Mouse (Mus musculus) lung, embryonic 16.5 days (tissue): ENCODE results near the gene Dock2. TPM values are rescaled to one million over a fixed set of nuclear protein-coding genes. Genes with fewer than 3 reads are reported as not detected.

ENCODE experiments used
- ATAC-seq: fragments of 200-750 bp; cut with Nextera tagmentation; 2 replicates; pipeline ENCODE4 v1.8.0; 2017; ENCODE audit warnings: low read depth, mild to moderate bottlenecking, moderate library complexity
- H3K27ac ChIP-seq: fragments of 300-500 bp; sonication (generic); 2 replicates; pipeline ENCODE4 v1.5.1; 2014; ENCODE audit warnings: mild to moderate bottlenecking, control low read depth, low read length
- H3K27me3 ChIP-seq: fragments of 300-500 bp; sonication (generic); 2 replicates; pipeline ENCODE4 v1.6.1; 2014; ENCODE audit warnings: low read depth, low read length, mixed read lengths; ENCODE audit not compliant: control insufficient read depth, insufficient read depth
- H3K36me3 ChIP-seq: fragments of 300-500 bp; sonication (generic); 2 replicates; pipeline ENCODE4 v1.6.1; 2014; ENCODE audit warnings: low read length; ENCODE audit not compliant: control insufficient read depth, insufficient read depth
- H3K4me1 ChIP-seq: fragments of 300-500 bp; sonication (generic); replicated peaks from 2 replicates; pipeline ENCODE4 v1.6.1; 2014; ENCODE audit warnings: low read length, mixed read lengths; ENCODE audit not compliant: control insufficient read depth, insufficient read depth
- H3K4me2 ChIP-seq: fragments of 300-500 bp; sonication (generic); 2 replicates; pipeline ENCODE4 v1.6.1; 2014; ENCODE audit warnings: low read depth, low read length, control low read depth
- H3K4me3 ChIP-seq: fragments of 300-500 bp; sonication (generic); 2 replicates; pipeline ENCODE4 v1.5.1; 2014; ENCODE audit warnings: mild to moderate bottlenecking, low read length, control low read depth
- H3K9ac ChIP-seq: fragments of 300-500 bp; sonication (generic); 2 replicates; pipeline ENCODE4 v1.6.1; 2014; ENCODE audit warnings: low read length, control low read depth
- H3K9me3 ChIP-seq: fragments of 300-500 bp; sonication (generic); 2 replicates; pipeline ENCODE4 v1.6.1; 2016; ENCODE audit warnings: low read length; ENCODE audit not compliant: control insufficient read depth
- WGBS: fragments of 180-500 bp; shearing (Covaris S2); extraction: QIAGEN DNeasy Blood & Tissue Kit; methylation state at CpG from one replicate; pipeline ENCODE4 v1.1.7; 2014; 5-methylcytosine and 5-hydroxymethylcytosine counted together
- polyA plus RNA-seq: library from polyadenylated mRNA; unstranded; fragments of >200 nt; fragmentation: Nextera tagmentation; extraction: Ambion mirVana; gene quantifications from 2 replicates; pipeline ENCODE4 v1.2.1, GENCODE M21; 2015

The Dock2 gene
- polyA plus RNA-seq, 1 experiment from 2014 or later = 1.9 TPM

DNA sequence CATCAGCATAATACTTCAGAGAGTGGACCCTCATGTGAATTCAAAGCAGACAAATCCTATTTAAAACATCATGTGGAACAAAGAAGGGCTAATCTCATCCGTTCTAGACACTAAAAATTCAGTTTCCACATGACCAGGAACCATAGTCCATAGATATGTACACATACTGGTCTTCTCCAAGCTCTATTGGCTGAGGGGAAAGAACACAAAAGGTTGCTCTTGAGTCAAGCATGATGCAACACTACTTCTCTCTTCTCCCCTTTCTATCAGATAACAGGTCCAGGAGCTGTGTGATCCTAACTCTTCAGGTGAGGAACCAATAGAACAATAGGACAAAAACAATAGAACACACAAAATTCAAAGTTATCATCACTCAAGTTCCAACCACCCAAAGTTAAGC is 42.6 kb downstream of the Dock2 start:
- WGBS = 63% methylated on average over 1 of the region's 1 CpGs
- no peaks in the 10 kb centered on the region for H3K36me3 ChIP-seq

DNA sequence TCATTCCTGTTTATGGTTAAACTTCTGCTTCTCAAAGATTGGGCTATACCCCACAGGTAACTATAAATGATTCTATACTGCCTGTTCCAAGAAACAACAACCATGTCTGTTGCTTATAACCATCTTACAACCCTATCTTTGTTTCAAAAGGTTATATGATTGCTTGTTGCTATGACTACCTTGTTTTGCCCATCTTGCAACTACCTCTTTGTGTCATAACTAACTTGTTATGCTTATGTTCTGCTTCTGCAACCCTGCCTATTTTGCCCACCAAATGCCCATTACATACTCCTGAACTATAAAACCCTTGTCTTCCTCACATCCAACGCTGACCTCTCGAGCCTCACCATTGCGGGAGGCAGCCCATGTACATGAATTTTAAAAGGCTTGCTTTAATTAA is 43.9 kb downstream of the Dock2 start:
- H3K4me1 ChIP-seq = no peaks in the 10 kb centered on the region
- H3K9me3 ChIP-seq = no peaks in the 10 kb centered on the region
- H3K27ac ChIP-seq = no peak overlapping the region
- WGBS = 94% methylated on average over 3 of the region's 3 CpGs
- no peak overlapping the region for H3K4me2 ChIP-seq
- no peak for ATAC-seq
- no peak overlapping the region for H3K4me3 ChIP-seq
- no peaks in the 10 kb centered on the region for H3K36me3 ChIP-seq
- no peak overlapping the region for H3K9ac ChIP-seq
- H3K27me3 ChIP-seq = no peaks in the 10 kb centered on the region

More for the DNA sequence above, 42.6 kb downstream of the Dock2 start:
- Histone ChIP-seq H3K9ac (no peak overlapping the region), H3K4me3 (no peak overlapping the region), H3K27me3 (no peaks in the 10 kb centered on the region), H3K4me2 (no peak overlapping the region), H3K9me3 (no peaks in the 10 kb centered on the region), H3K4me1 (no peaks in the 10 kb centered on the region), H3K27ac (no peak overlapping the region)
- no peak for ATAC-seq

DNA sequence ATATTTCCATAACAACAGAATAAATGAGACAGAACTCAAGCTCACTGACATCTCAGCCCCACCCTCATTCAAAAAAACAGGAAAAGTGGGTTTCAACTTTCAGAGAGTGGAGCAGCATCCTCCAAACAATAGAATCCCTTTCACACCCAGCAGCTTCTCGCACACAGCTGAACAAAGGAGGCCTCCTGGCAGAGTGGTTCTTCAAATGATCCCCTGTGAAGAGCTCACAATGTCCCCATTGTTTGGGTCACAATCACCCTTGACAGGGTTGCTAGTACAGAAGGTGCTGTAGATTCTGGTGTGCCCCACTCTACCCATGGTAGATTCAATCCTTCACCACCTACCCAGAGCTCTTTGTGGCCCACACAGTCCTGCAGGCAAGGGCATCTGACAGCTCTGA is 44.7 kb downstream of the Dock2 start:
- Histone ChIP-seq H3K27me3 (no peaks in the 10 kb centered on the region), H3K4me2 (no peak overlapping the region), H3K9ac (no peak overlapping the region), H3K27ac (no peak overlapping the region), H3K36me3 (no peaks in the 10 kb centered on the region), H3K9me3 (no peaks in the 10 kb centered on the region), H3K4me3 (no peak overlapping the region), H3K4me1 (no peaks in the 10 kb centered on the region)
- no peak for ATAC-seq
- WGBS = 50% methylated on average over 1 of the region's 1 CpGs

DNA sequence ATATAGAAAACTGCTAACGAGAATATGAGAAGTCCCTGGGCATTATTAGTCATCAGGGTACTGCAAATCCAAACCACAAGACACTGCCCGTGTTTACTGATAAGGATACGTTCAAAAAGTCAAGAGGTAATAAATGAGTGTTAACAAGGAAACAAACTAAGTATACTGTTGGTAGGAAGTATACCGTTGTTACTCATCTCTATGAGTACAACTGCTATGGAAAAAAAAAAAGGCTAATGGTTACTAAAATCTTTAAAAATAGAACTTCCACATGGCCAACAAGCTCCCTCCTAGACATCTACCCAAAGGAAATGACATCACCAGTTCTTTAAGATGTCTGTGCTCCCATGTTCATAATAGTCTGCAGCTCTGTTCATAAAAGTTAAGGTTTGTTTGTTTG is 46.5 kb downstream of the Dock2 start:
- ATAC-seq = no peak
- H3K27ac ChIP-seq = no peak overlapping the region
- H3K4me3 ChIP-seq = no peak overlapping the region
- H3K36me3 ChIP-seq = no peaks in the 10 kb centered on the region
- H3K4me1 ChIP-seq = no peaks in the 10 kb centered on the region
- WGBS = 66% methylated on average over 4 of the region's 4 CpGs
- H3K9ac ChIP-seq = no peak overlapping the region
- H3K9me3 ChIP-seq = no peaks in the 10 kb centered on the region
- H3K4me2 ChIP-seq = no peak overlapping the region
- H3K27me3 ChIP-seq = no peaks in the 10 kb centered on the region

DNA sequence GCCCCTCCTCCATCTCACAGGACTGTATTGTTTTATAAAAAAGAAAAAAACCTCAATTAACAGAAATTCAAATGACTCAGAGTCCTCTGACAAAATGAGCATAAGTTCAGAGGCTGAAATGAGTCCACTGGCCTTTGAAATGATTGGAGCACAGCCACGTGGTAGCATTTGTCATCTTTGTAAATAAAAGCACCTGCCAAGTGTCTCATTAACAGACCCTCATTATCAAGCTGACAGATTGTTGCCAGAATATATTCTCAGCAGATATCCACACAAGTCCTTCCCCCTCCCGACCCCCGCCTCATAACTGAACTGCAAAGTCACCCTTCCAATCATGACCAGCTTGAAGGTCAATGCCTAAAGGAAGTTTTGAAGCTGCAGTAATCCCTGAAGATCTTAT is 49.7 kb downstream of the Dock2 start:
- no peak overlapping the region for H3K27ac ChIP-seq
- whole genome bisulfite sequencing = 45% methylated on average over 3 of the region's 3 CpGs
- no peak for ATAC-seq

DNA sequence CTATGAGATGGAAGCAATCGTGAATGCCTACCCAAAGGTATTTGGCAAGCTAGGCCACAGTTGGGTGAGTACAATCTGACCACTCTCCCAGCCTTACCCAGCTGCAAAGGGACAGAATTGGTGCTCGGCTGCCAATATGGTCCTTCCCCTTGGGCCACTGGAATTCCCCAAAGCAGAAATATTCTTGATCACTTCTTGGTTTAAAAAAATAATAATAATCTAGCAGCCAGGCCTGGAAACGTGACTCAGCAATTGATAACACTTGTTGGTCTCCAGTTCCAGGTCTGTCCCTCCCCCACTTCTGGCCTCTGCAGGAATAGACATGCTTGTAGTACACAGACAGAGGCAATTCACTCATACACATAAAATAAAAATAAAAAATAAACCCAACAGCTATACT is 56.2 kb downstream of the Dock2 start:
- no peaks in the 10 kb centered on the region for H3K36me3 ChIP-seq
- WGBS = 60% methylated on average over 3 of the region's 3 CpGs
- ATAC-seq = no peak
- no peaks in the 10 kb centered on the region for H3K4me1 ChIP-seq
- no peak overlapping the region for H3K4me3 ChIP-seq
- no peak overlapping the region for H3K9ac ChIP-seq
- H3K27me3 ChIP-seq = no peaks in the 10 kb centered on the region
- no peak overlapping the region for H3K27ac ChIP-seq
- no peak overlapping the region for H3K4me2 ChIP-seq
- H3K9me3 ChIP-seq = no peaks in the 10 kb centered on the region

More for the DNA sequence above, 49.7 kb downstream of the Dock2 start:
- H3K36me3 ChIP-seq = no peaks in the 10 kb centered on the region
- no peaks in the 10 kb centered on the region for H3K27me3 ChIP-seq
- H3K4me1 ChIP-seq = no peaks in the 10 kb centered on the region
- H3K4me2 ChIP-seq = no peak overlapping the region
- H3K9ac ChIP-seq = no peak overlapping the region
- no peaks in the 10 kb centered on the region for H3K9me3 ChIP-seq
- no peak overlapping the region for H3K4me3 ChIP-seq

DNA sequence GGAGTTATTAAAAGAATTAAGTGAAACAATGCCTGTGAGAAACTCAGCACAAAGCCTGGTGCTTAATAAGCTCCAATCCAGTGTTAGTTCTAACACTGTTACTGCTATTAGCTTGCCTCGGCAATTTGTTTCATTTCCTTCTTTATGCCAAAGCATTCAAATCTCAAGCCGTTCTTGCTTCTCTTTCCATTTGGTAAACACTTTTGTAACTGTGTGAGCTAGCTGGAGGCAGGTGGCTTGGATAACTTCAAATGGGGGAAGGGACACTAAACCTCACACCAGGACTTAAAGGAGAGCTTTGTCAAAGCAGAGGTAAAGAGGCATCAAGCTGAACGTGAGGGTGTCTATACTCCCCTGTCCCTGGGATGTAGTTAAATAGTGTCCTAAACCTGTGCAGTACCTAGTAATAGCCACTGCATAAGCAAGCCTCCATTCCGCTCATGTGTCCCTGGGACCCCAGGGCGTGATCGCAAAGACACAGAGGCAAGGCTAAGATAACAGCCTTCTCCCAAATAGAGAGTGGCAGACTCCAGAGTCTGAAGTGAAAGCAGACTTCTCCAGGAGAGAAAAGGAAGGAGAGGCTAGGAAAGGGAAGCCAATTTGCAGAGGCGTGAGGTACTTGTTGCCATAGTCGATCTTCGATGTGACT is 56.9 kb downstream of the Dock2 start:
- 82% methylated on average over 9 of the region's 9 CpGs for WGBS
- no peak for ATAC-seq
- no peak overlapping the region for H3K4me3 ChIP-seq

DNA sequence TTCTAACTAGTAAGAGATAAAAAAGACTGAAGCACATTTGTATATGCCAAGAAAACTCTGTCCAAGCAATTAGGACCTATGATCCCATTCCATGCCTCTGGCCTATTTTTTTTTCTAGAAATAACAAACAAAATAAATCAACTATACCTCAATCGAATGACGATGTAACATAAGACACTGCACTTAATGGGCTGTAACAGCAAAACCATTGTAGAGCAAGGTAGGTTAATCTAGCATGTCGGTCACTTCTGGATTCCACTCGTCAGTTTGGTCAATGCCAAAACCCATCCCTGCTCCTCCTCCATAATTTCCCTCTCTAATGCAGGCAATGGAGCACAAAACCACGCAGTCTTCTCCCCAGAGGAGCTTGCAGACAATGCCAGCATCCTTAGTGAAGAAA is 70.3 kb downstream of the Dock2 start:
- no peak overlapping the region for H3K27ac ChIP-seq
- no peaks in the 10 kb centered on the region for H3K27me3 ChIP-seq
- H3K4me2 ChIP-seq = no peak overlapping the region
- no peak overlapping the region for H3K9ac ChIP-seq
- H3K4me1 ChIP-seq = no peaks in the 10 kb centered on the region
- no peaks in the 10 kb centered on the region for H3K36me3 ChIP-seq
- no peak overlapping the region for H3K4me3 ChIP-seq
- no peaks in the 10 kb centered on the region; the same call in 1 of the 2 replicates for H3K9me3 ChIP-seq
- ATAC-seq = no peak
- WGBS = 67% methylated on average over 5 of the region's 5 CpGs

More for the DNA sequence above, 56.9 kb downstream of the Dock2 start:
- Histone ChIP-seq H3K36me3 (no peaks in the 10 kb centered on the region), H3K9ac (no peak overlapping the region), H3K27ac (no peak overlapping the region), H3K9me3 (no peaks in the 10 kb centered on the region), H3K4me2 (no peak overlapping the region), H3K27me3 (no peaks in the 10 kb centered on the region), H3K4me1 (no peaks in the 10 kb centered on the region)

DNA sequence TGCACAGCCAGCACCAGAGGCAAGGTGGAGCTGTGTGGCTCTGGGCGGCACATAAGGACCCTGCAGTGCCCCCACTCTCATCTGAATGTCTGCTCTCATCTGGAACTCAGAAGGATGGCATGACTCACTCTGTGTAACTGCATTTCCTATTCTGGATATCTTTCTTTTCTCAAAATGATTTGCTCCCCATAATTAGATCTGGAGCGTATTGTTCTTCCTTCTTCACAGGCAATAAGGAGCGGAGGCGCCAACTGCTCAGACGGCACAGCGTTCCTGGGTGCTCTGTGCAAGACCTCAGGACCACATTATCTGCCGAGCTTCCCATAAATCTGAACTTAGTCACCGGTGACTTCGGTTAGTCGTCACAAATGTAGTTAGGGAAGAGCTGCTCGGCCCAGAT is 75.4 kb downstream of the Dock2 start:
- Histone ChIP-seq H3K9me3 (no peaks in the 10 kb centered on the region), H3K27me3 (no peaks in the 10 kb centered on the region), H3K4me3 (no peak overlapping the region), H3K9ac (no peak overlapping the region), H3K4me2 (no peak overlapping the region), H3K4me1 (no peaks in the 10 kb centered on the region), H3K27ac (no peak overlapping the region), H3K36me3 (no peaks in the 10 kb centered on the region)
- ATAC-seq = no peak
- WGBS = 83% methylated on average over 11 of the region's 11 CpGs

DNA sequence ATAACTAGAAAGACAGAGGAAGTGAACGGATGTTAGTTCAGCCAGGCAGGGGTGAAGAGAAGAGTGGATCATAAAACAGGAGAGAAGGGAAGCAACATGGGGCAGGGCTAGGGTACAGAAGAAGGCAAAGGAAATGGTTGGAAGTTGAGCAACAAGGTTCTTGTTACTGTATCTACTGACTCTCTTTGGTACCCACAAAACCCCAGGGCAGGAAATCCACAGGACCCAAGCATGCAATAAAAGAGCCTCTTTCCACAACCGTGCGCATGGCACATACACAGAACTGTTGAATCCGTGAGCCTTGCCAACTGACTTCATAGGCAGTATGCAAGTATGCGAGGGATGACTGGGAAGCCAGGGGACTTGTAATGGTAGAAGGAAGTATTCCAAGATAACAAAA is 76.3 kb downstream of the Dock2 start:
- H3K4me3 ChIP-seq = no peak overlapping the region
- no peaks in the 10 kb centered on the region for H3K9me3 ChIP-seq
- no peak for ATAC-seq
- H3K27ac ChIP-seq = no peak overlapping the region
- WGBS = 87% methylated on average over 5 of the region's 5 CpGs
- H3K4me1 ChIP-seq = no peaks in the 10 kb centered on the region
- H3K9ac ChIP-seq = no peak overlapping the region
- no peaks in the 10 kb centered on the region for H3K27me3 ChIP-seq
- no peak overlapping the region for H3K4me2 ChIP-seq
- H3K36me3 ChIP-seq = no peaks in the 10 kb centered on the region
